13 mouse cellular contexts compared by ENCODE assay signal in the genomic region with DNA sequence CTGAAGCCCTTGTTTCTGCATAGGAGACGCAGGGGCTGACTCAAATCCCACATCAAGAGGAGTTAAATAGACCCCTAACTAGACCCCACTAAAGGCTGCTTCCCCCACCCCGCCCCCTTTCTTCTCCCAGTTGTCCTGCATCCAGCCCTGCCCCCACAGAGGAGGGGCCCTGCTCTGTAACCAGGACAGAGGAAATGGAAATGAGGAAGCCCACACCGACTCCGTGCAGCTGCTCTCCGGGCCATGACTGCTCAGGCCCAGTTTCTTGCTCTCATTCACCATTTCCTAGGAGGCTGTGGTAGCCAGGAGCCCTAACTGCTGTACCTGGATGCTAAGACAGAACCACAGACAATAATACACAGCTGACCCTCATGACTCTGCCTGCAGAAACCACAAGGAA. TPM values are rescaled to one million over a fixed set of nuclear protein-coding genes. Genes with fewer than 3 reads are reported as not detected.
DNase-seq lines count a peak whose midpoint lies in the region; ATAC-seq and TF ChIP-seq lines count a peak whose summit lies in the region.
"Had no signal": no experiment of that assay in that cellular context is flagged by ENCODE, and none has a peak within 500 bp of the region (broad histone marks: within the 10 kb centered on the region; RNA-seq: fewer than 3 reads in every experiment).

No protein-coding gene starts in this region.

- peak; percentile 49 for DNase-seq in hindbrain, embryonic 10.5 days (ENCODE audit: low spot score)
- no peak for DNase-seq in hindbrain, postnatal 0 days (ENCODE audit: low spot score)
- peak; percentile 88 for DNase-seq in midbrain, embryonic 11.5 days (ENCODE audit: low spot score, missing footprints)
- DNase-seq in midbrain, postnatal 0 days (ENCODE audit: low spot score) = no peak
- DNase-seq in forebrain, postnatal 0 days = no peak
- DNase-seq in urinary bladder, postnatal 25 days (ENCODE audit: low spot score) = no peak
- DNase-seq in urinary bladder, postnatal 10 days (ENCODE audit: low spot score) = no peak
- DNase-seq: adrenal gland, postnatal 25 days; B cell, adult 2 months; cerebellum, adult 9-11 months had no signal

- H3K4me3 ChIP-seq in hindbrain, embryonic 10.5 days = no peak overlapping the region
- no peak overlapping the region for H3K4me3 ChIP-seq in hindbrain, postnatal 0 days (ENCODE audit: low read length)
- no peak overlapping the region for H3K4me3 ChIP-seq in midbrain, embryonic 11.5 days (ENCODE audit: low read depth, low read length)
- H3K4me3 ChIP-seq in midbrain, postnatal 0 days (ENCODE audit: low read depth, low read length) = no peak overlapping the region
- no peak overlapping the region for H3K4me3 ChIP-seq in forebrain, postnatal 0 days (ENCODE audit: low read depth, low read length)
- no peak overlapping the region for H3K4me3 ChIP-seq in midbrain, embryonic 13.5 days (replicated peaks)
- H3K4me3 ChIP-seq: erythroblast, embryonic 14.5 days had no signal

- no peak overlapping the region for H3K4me2 ChIP-seq in hindbrain, postnatal 0 days (ENCODE audit: low read depth, low read length)
- no peak overlapping the region for H3K4me2 ChIP-seq in midbrain, embryonic 11.5 days
- no peak overlapping the region for H3K4me2 ChIP-seq in midbrain, postnatal 0 days (ENCODE audit: low read depth, low read length, poor library complexity, severe bottlenecking)
- no peak overlapping the region for H3K4me2 ChIP-seq in forebrain, postnatal 0 days (ENCODE audit: low read depth)
- H3K4me2 ChIP-seq in midbrain, embryonic 13.5 days (replicated peaks) = no peak overlapping the region

- H3K36me3 ChIP-seq in hindbrain, embryonic 10.5 days = peaks cover 19% of the 10 kb centered on the region
- no peaks in the 10 kb centered on the region; the same call in 1 of the 2 replicates for H3K36me3 ChIP-seq in hindbrain, postnatal 0 days (ENCODE audit: insufficient read depth, low read length)
- H3K36me3 ChIP-seq in midbrain, embryonic 11.5 days (ENCODE audit: control insufficient read depth, insufficient read depth, low read length) = no peaks in the 10 kb centered on the region
- H3K36me3 ChIP-seq in midbrain, postnatal 0 days (ENCODE audit: insufficient read depth, low read length) = peaks cover 24% of the 10 kb centered on the region
- H3K36me3 ChIP-seq in forebrain, postnatal 0 days (ENCODE audit: insufficient read depth) = peaks cover 13% of the 10 kb centered on the region
- H3K36me3 ChIP-seq in midbrain, embryonic 13.5 days = peaks cover 27% of the 10 kb centered on the region

- no peaks in the 10 kb centered on the region for H3K9me3 ChIP-seq in hindbrain, embryonic 10.5 days
- H3K9me3 ChIP-seq in hindbrain, postnatal 0 days (ENCODE audit: low read length) = no peaks in the 10 kb centered on the region
- no peaks in the 10 kb centered on the region for H3K9me3 ChIP-seq in midbrain, embryonic 11.5 days (ENCODE audit: control insufficient read depth, low read length)
- H3K9me3 ChIP-seq in midbrain, postnatal 0 days (ENCODE audit: low read length) = no peaks in the 10 kb centered on the region
- H3K9me3 ChIP-seq in forebrain, postnatal 0 days (ENCODE audit: low read length) = no peaks in the 10 kb centered on the region
- H3K9me3 ChIP-seq in midbrain, embryonic 13.5 days = no peaks in the 10 kb centered on the region

- no peak for ATAC-seq in hindbrain, postnatal 0 days
- peak; percentile 85 for ATAC-seq in midbrain, embryonic 11.5 days (ENCODE audit: low FRiP score)
- ATAC-seq in midbrain, postnatal 0 days (ENCODE audit: low FRiP score) = no peak
- peak; percentile 40; the same call in 1 of the 2 replicates for ATAC-seq in forebrain, postnatal 0 days
- ATAC-seq in midbrain, embryonic 13.5 days = peak; percentile 79
- ATAC-seq: inflammation-experienced regulatory T-cells, adult 6 months had no signal

- no peaks in the 10 kb centered on the region for H3K27me3 ChIP-seq in hindbrain, embryonic 10.5 days (ENCODE audit: insufficient read depth, poor library complexity, severe bottlenecking)
- H3K27me3 ChIP-seq in hindbrain, postnatal 0 days (ENCODE audit: insufficient read depth, low read length) = no peaks in the 10 kb centered on the region
- no peaks in the 10 kb centered on the region for H3K27me3 ChIP-seq in midbrain, embryonic 11.5 days (ENCODE audit: control insufficient read depth, insufficient read depth, low read length)
- no peaks in the 10 kb centered on the region for H3K27me3 ChIP-seq in midbrain, postnatal 0 days (ENCODE audit: insufficient read depth, low read length)
- no peaks in the 10 kb centered on the region for H3K27me3 ChIP-seq in forebrain, postnatal 0 days (ENCODE audit: insufficient read depth, low read length)
- H3K27me3 ChIP-seq in midbrain, embryonic 13.5 days = no peaks in the 10 kb centered on the region

- no peak overlapping the region for H3K9ac ChIP-seq in hindbrain, postnatal 0 days (replicated peaks; ENCODE audit: low read length)
- peak overlapping the region; percentile 38 for H3K9ac ChIP-seq in midbrain, embryonic 11.5 days (ENCODE audit: low read length)
- H3K9ac ChIP-seq in midbrain, postnatal 0 days (replicated peaks; ENCODE audit: low read length, poor library complexity, severe bottlenecking) = no peak overlapping the region
- no peak overlapping the region for H3K9ac ChIP-seq in forebrain, postnatal 0 days
- peak overlapping the region; percentile 19; the same call in 1 of the 2 replicates for H3K9ac ChIP-seq in midbrain, embryonic 13.5 days (replicated peaks)

- H3K4me1 ChIP-seq in hindbrain, embryonic 10.5 days (replicated peaks) = peaks cover 34% of the 10 kb centered on the region
- no peaks in the 10 kb centered on the region; the same call in 1 of the 2 replicates for H3K4me1 ChIP-seq in hindbrain, postnatal 0 days (ENCODE audit: insufficient read depth, low read length)
- peaks cover 12% of the 10 kb centered on the region for H3K4me1 ChIP-seq in midbrain, embryonic 11.5 days (ENCODE audit: control insufficient read depth, insufficient read depth, low read length)
- H3K4me1 ChIP-seq in midbrain, postnatal 0 days (ENCODE audit: insufficient read depth, low read length) = no peaks in the 10 kb centered on the region
- H3K4me1 ChIP-seq in forebrain, postnatal 0 days (ENCODE audit: insufficient read depth) = no peaks in the 10 kb centered on the region
- H3K4me1 ChIP-seq in midbrain, embryonic 13.5 days (replicated peaks) = peaks cover 21% of the 10 kb centered on the region

- TF ChIP-seq CTCF in hindbrain, postnatal 0 days (IDR thresholded peaks at IDR 0.05; ENCODE audit: low read depth) = no peak
- no peak for TF ChIP-seq CTCF in midbrain, postnatal 0 days (IDR thresholded peaks at IDR 0.05)
- TF ChIP-seq CTCF in forebrain, postnatal 0 days (IDR thresholded peaks at IDR 0.05; ENCODE audit: low read depth) = no peak

- H3K27ac ChIP-seq in hindbrain, embryonic 10.5 days = peak overlapping the region; percentile 85
- H3K27ac ChIP-seq in hindbrain, postnatal 0 days = no peak overlapping the region
- H3K27ac ChIP-seq in midbrain, embryonic 11.5 days (ENCODE audit: low read depth, low read length) = peak overlapping the region; percentile 80
- no peak overlapping the region for H3K27ac ChIP-seq in midbrain, postnatal 0 days (ENCODE audit: low read depth, low read length)
- no peak overlapping the region for H3K27ac ChIP-seq in forebrain, postnatal 0 days (ENCODE audit: low read depth, low read length)
- H3K27ac ChIP-seq in midbrain, embryonic 13.5 days = peak overlapping the region; percentile 68; the same call in 1 of the 2 replicates

- WGBS in hindbrain, embryonic 10.5 days = 17% methylated on average over 5 of the region's 5 CpGs
- WGBS in hindbrain, postnatal 0 days = 20% methylated on average over 5 of the region's 5 CpGs
- WGBS in midbrain, embryonic 11.5 days = 13% methylated on average over 5 of the region's 5 CpGs
- 5% methylated on average over 5 of the region's 5 CpGs for WGBS in midbrain, postnatal 0 days
- WGBS in forebrain, postnatal 0 days = 18% methylated on average over 5 of the region's 5 CpGs
- 4% methylated on average over 5 of the region's 5 CpGs for WGBS in midbrain, embryonic 13.5 days

RNA-seq across cellular contexts. Expression of gene Myo7a, which starts 36.9 kb away (rescaled TPM):
- polyA plus RNA-seq in hindbrain, embryonic 10.5 days (2016; fragmentation: Nextera tagmentation; extraction: Ambion mirVana) = 17.3 and 21.2 TPM in 2 replicates
- total RNA-seq in hindbrain, postnatal 0 days (2014; rRNA removed) = 42.1 and 50.8 TPM in 2 replicates
- polyA plus RNA-seq in hindbrain, postnatal 0 days (2015; fragmentation: Nextera tagmentation; extraction: Ambion mirVana) = 10.7 and 11.9 TPM in 2 replicates
- 10.1 and 11.1 TPM in 2 replicates for polyA plus RNA-seq in midbrain, embryonic 11.5 days (2014; fragmentation: Nextera tagmentation; extraction: Ambion mirVana)
- total RNA-seq in midbrain, postnatal 0 days (2014; rRNA removed) = 66.0 and 74.3 TPM in 2 replicates
- 11.1 and 14.6 TPM in 2 replicates for polyA plus RNA-seq in midbrain, postnatal 0 days (2015; fragmentation: Nextera tagmentation; extraction: Ambion mirVana)
- 37.4 and 47.3 TPM in 2 replicates for total RNA-seq in forebrain, postnatal 0 days (2014; rRNA removed)
- 5.7 and 11.1 TPM in 2 replicates for polyA plus RNA-seq in forebrain, postnatal 0 days (2015; fragmentation: Nextera tagmentation; extraction: Ambion mirVana)
- polyA plus RNA-seq in midbrain, embryonic 13.5 days (2015; fragmentation: Nextera tagmentation; extraction: Ambion mirVana) = 17.8 and 19.0 TPM in 2 replicates

Comparison
In these comparisons a context has a peak if more than half of its experiments do, and no peak if none do; other contexts are left out.
1. DNase-seq: peak in hindbrain, embryonic 10.5 days (single experiment) and midbrain, embryonic 11.5 days (single experiment); none in hindbrain, postnatal 0 days (single experiment), midbrain, postnatal 0 days (single experiment), forebrain, postnatal 0 days (single experiment), urinary bladder, postnatal 25 days (single experiment) and urinary bladder, postnatal 10 days (single experiment).
2. H3K27ac ChIP-seq: peak in hindbrain, embryonic 10.5 days (single experiment), midbrain, embryonic 11.5 days (single experiment) and midbrain, embryonic 13.5 days (single experiment); none in hindbrain, postnatal 0 days (single experiment), midbrain, postnatal 0 days (single experiment) and forebrain, postnatal 0 days (single experiment).
3. ATAC-seq: peak in midbrain, embryonic 11.5 days (single experiment), forebrain, postnatal 0 days (single experiment) and midbrain, embryonic 13.5 days (single experiment); none in hindbrain, postnatal 0 days (single experiment) and midbrain, postnatal 0 days (single experiment).
4. H3K9ac ChIP-seq: peak in midbrain, embryonic 11.5 days (single experiment) and midbrain, embryonic 13.5 days (single experiment); none in hindbrain, postnatal 0 days (single experiment), midbrain, postnatal 0 days (single experiment) and forebrain, postnatal 0 days (single experiment).